Mouse (Mus musculus) kidney, embryonic 15.5 days (tissue): ENCODE measurements at regions not wholly inside any gene's neighbourhood (a gene's known extent, or its start where the extent isn't known, plus 50 kb on each side); places are given as distances from the start of the nearest gene placed in this dataset.

Source experiments
- ATAC-seq: fragments of 200-750 bp; cut with Nextera tagmentation; replicated peaks from 2 replicates; pipeline ENCODE4 v1.8.0; 2017; ENCODE audit warnings: moderate TSS enrichment; ENCODE audit not compliant: low FRiP score
- H3K27ac ChIP-seq: fragments of 300-500 bp; sonication (generic); 2 replicates; pipeline ENCODE4 v1.5.1; 2015; ENCODE audit warnings: mild to moderate bottlenecking, inconsistent platforms
- H3K27me3 ChIP-seq: fragments of 300-500 bp; sonication (generic); 2 replicates; pipeline ENCODE4 v1.6.1; 2015; ENCODE audit warnings: inconsistent platforms
- H3K36me3 ChIP-seq: fragments of 300-500 bp; sonication (generic); 2 replicates; pipeline ENCODE4 v1.6.1; 2015; ENCODE audit warnings: inconsistent platforms
- H3K4me1 ChIP-seq: fragments of 300-500 bp; sonication (generic); 2 replicates; pipeline ENCODE4 v1.6.1; 2015; ENCODE audit warnings: inconsistent platforms
- H3K4me2 ChIP-seq: fragments of 300-500 bp; sonication (generic); 2 replicates; pipeline ENCODE4 v1.6.1; 2015; ENCODE audit warnings: moderate library complexity, mild to moderate bottlenecking, inconsistent platforms
- H3K4me3 ChIP-seq: fragments of 300-500 bp; sonication (generic); replicated peaks from 2 replicates; pipeline ENCODE4 v1.5.1; 2015; ENCODE audit warnings: mild to moderate bottlenecking, inconsistent platforms
- H3K9ac ChIP-seq: fragments of 300-500 bp; sonication (generic); 2 replicates; pipeline ENCODE4 v1.6.1; 2015; ENCODE audit warnings: mild to moderate bottlenecking, inconsistent platforms
- H3K9me3 ChIP-seq: fragments of 300-500 bp; sonication (generic); replicated peaks from 2 replicates; pipeline ENCODE4 v1.6.1; 2016; ENCODE audit warnings: inconsistent platforms
- WGBS: fragments of 180-500 bp; shearing (Covaris S2); methylation state at CpG from one replicate; pipeline ENCODE4 v1.1.7; 2015; ENCODE audit warnings: mixed read lengths; 5-methylcytosine and 5-hydroxymethylcytosine counted together

DNA sequence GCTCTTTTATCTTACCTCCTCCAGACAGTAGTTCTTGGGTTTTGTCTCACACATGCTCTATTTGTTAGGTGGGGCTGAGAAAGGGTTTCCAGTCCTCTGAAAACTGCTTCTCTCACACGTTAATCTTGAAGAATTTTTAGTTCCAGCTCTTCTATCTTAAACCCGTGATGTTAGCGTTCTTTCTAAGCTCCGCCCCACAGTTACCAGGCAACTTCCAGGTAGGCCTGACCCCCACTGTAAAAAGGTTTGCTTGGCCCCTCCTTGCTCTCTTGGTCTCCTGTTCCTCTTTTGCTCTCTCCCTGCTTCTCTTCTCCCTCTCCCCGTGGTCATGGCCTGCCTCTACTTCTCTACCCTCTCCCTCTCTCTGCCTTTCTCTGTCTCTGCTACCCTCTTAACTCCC lies 1149.7 kb downstream of the Mrps31 start:
- Histone ChIP-seq H3K9ac (no peak overlapping the region), H3K4me3 (no peak overlapping the region), H3K4me2 (no peak overlapping the region), H3K36me3 (no peaks in the 10 kb centered on the region), H3K27me3 (peaks cover 22% of the 10 kb centered on the region), H3K9me3 (no peaks in the 10 kb centered on the region), H3K4me1 (peaks cover 8% of the 10 kb centered on the region), H3K27ac (no peak overlapping the region)
- no peak for ATAC-seq
- WGBS, result 86% methylated on average over 5 of the region's 5 CpGs

DNA sequence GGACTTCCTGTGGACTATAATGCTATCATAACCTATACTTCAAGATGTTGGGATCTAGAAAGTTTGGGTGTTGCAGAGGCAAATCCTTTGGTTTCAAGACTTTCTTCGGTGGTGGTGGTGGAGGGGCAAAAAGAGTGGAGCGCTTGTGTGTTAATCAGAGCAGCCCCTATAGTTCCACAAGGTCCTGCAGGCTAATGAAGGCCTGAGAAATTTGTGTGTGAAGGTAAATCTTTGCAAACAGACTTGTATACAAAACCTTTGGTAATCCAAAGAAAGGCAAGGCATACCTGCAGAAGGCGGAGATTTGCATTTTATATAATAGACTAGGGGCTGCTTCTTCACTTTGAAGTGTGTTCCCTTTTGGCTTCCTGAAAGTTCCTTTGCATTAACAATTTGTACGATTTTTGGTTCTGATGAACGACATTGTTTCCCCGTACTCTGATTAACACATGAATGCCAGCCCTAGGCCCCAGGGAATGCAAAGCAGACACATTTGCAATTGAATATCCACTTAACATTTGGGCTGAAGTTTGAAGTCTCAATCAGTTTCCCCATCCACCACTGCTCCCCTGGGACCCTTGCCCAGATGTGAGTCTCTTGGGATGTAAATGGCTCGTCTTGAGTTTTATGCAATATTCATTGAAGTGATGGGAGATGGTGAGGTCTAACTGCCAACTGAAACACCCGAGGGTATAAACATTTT lies 1150.7 kb downstream of the Mrps31 start:
- no peak overlapping the region for H3K4me3 ChIP-seq
- no peaks in the 10 kb centered on the region for H3K9me3 ChIP-seq
- H3K9ac ChIP-seq, result no peak overlapping the region
- H3K4me1 ChIP-seq, result peaks cover 8% of the 10 kb centered on the region
- H3K27ac ChIP-seq, result no peak overlapping the region
- 37% methylated on average over 8 of the region's 8 CpGs for WGBS
- H3K36me3 ChIP-seq, result no peaks in the 10 kb centered on the region
- no peak overlapping the region for H3K4me2 ChIP-seq
- H3K27me3 ChIP-seq, result peaks cover 22% of the 10 kb centered on the region
- ATAC-seq, result no peak

DNA sequence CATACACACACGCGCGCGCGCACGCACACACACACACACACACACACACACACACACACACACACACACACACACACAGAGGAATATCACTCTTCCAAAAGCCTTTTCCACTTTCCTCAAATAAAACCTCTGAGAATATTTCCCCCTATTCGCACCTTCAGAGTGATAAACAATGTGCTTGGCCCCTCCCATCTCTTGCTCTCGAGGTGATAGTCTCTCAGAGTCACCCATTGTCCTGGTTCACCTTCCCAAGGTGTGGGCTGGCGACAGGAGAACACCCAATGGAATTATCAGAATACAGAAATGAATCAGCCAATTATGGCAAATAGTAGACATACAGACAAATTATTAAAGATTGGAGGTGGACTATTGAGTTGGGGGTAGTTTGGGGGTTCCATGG lies 1151.3 kb downstream of the Mrps31 start:
- peaks cover 8% of the 10 kb centered on the region for H3K4me1 ChIP-seq
- no peak overlapping the region for H3K4me3 ChIP-seq
- H3K27me3 ChIP-seq, result peaks cover 22% of the 10 kb centered on the region
- no peaks in the 10 kb centered on the region for H3K9me3 ChIP-seq
- no peak overlapping the region for H3K9ac ChIP-seq
- no peak for ATAC-seq
- WGBS, result 26% methylated on average over 9 of the region's 9 CpGs
- no peak overlapping the region for H3K4me2 ChIP-seq
- H3K27ac ChIP-seq, result no peak overlapping the region
- no peaks in the 10 kb centered on the region for H3K36me3 ChIP-seq

DNA sequence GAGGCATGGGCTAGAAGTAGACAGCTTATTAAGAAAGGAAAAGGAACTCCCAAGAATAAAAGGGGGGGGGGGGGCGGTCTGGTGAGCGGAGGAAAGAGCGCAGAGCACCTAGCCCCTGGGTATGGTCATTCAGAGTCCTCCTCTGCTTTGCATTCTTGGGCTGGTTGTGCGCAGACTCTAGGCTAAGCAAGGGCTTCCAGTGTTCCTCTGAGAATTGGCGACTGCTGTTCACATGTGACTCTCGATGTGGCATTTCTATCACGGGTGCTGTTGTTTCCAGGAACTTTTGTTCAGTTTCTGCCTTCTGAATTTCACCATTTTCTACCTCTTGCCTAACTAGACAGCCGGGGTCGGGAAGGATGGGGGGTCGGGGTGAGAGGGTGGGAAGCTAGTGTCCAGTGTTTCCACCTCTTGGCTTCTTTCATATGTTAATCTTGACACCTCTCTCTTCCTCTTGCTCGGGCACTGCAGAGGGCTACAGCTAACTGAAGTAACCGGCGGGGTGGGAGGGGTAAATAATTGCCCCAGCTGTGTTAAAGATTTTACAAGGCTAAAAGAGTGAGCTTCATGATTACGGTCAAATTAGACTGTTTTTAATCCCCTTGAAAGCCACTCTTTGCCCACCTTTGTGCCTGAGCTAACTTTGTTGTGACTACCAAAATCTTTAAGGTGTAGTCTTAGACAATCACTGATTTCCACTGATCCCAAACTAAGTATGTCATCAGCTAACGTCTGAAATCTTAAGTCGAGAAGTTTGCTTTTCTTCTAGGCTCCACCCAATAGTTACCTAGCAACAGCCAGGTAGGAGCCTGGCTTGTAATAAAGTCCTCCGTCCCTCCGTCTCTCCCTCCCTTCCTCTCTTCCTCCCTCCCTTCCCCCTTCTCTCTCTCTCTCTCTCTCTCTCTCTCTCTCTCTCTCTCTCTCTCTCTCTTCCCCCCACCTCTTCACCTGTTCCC lies 1152.2 kb downstream of the Mrps31 start:
- no peaks in the 10 kb centered on the region for H3K36me3 ChIP-seq
- no peak overlapping the region for H3K27ac ChIP-seq
- no peaks in the 10 kb centered on the region for H3K9me3 ChIP-seq
- peak overlapping the region; percentile 54 for H3K4me2 ChIP-seq
- 0 out of 2 replicates have a peak, but pooled peaks have one; percentile 29 for ATAC-seq
- H3K27me3 ChIP-seq, result peaks cover 22% of the 10 kb centered on the region
- H3K9ac ChIP-seq, result no peak overlapping the region
- peaks cover 8% of the 10 kb centered on the region for H3K4me1 ChIP-seq
- WGBS, result 8% methylated on average over 18 of the region's 18 CpGs
- H3K4me3 ChIP-seq, result peak overlapping the region; percentile 16

DNA sequence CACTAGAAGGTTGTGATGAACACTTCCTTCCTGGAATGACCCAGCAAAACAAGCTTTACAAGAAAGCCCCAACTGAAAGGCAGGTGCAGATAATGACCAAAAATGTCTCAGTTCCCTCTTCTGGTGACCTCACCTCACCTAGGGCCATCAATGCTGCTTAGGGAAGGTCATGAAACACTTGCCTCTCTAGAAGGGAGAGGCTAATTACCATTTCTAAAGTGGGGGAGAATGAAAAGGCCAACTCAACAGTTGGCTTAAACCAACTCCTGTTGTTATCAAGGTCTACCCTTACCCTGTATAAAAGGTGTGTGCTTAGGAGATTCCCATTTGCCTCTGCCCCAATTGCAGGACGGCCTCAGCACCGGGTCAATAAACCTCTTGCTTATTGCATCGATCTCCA lies 1156.7 kb downstream of the Mrps31 start:
- no peak for ATAC-seq
- Histone ChIP-seq H3K9me3 (no peaks in the 10 kb centered on the region), H3K36me3 (no peaks in the 10 kb centered on the region), H3K27me3 (peaks cover 9% of the 10 kb centered on the region; the same call in 1 of the 2 replicates), H3K4me2 (no peak overlapping the region), H3K27ac (no peak overlapping the region), H3K9ac (no peak overlapping the region), H3K4me3 (no peak overlapping the region), H3K4me1 (peaks cover 8% of the 10 kb centered on the region)
- 93% methylated on average over 3 of the region's 3 CpGs for WGBS

DNA sequence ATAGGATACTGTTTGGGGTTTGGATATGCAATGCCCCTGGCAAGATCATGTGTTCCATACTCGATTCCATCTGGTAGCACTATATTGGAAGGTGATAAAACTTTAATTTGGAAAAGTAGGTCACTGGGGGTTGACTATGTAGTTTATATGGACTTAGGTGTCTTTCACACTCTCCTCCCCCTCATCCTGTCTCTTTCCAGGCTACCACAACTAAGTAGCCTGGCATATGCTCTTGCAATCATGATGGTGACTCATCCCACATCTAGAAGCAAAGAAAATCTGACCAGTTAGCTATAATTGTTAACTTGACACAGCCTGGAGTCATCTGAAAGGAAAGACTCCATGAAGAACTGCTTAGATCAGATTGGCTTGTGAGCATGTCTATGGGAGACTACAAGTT lies 1154.3 kb downstream of the Adam3 start:
- H3K9me3 ChIP-seq, result no peaks in the 10 kb centered on the region
- WGBS, result 88% methylated on average over 1 of the region's 1 CpGs
- no peaks in the 10 kb centered on the region for H3K4me1 ChIP-seq
- no peaks in the 10 kb centered on the region for H3K36me3 ChIP-seq
- no peak overlapping the region for H3K4me2 ChIP-seq
- H3K27me3 ChIP-seq, result no peaks in the 10 kb centered on the region
- H3K27ac ChIP-seq, result no peak overlapping the region
- H3K9ac ChIP-seq, result no peak overlapping the region
- H3K4me3 ChIP-seq, result no peak overlapping the region
- no peak for ATAC-seq

DNA sequence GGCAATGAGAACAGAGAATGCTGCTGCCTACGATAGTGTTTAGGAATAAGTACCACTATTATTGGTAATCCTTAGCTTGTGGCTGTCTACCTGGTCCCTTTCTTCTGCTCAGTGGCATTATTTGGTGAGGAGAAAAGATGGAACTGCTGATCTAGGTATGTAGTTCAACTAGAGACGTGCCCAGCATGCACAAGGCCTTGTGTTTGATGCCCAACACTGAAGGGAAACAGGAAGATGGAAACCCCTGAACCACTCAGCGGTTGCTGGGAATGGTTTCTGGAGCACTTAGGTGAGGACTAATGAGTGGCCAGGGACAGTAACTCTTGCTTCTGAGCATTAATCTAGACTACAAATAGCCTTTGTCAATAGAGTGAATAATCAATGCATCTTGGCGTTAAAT lies 1145.5 kb downstream of the Adam3 start:
- H3K4me1 ChIP-seq, result no peaks in the 10 kb centered on the region
- H3K27ac ChIP-seq, result no peak overlapping the region
- no peak for ATAC-seq
- no peak overlapping the region for H3K4me3 ChIP-seq
- H3K4me2 ChIP-seq, result no peak overlapping the region
- H3K27me3 ChIP-seq, result no peaks in the 10 kb centered on the region
- 92% methylated on average over 4 of the region's 4 CpGs for WGBS
- no peaks in the 10 kb centered on the region for H3K36me3 ChIP-seq
- no peaks in the 10 kb centered on the region for H3K9me3 ChIP-seq
- no peak overlapping the region for H3K9ac ChIP-seq

DNA sequence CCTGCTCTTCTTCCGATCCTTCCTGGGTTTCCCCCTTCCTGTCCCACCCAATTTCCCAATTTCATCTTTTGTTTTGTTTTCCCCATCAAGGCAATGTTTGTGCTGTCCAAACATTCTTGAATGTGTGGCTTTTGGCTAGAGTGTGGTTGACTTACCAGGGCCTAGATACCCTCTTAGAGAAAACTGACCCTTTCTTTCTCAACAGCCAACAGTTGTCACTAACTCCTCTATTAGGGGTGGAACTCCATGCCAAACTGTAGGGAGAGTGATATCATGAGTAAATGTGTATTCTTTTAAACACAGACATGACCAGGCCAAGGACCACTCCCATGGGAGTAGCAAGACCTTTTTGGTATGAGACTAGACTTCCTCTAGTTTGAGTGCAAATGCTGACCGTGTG lies 1145.0 kb downstream of the Adam3 start:
- H3K9ac ChIP-seq, result no peak overlapping the region
- H3K4me3 ChIP-seq, result no peak overlapping the region
- no peaks in the 10 kb centered on the region for H3K27me3 ChIP-seq
- H3K4me1 ChIP-seq, result no peaks in the 10 kb centered on the region
- H3K4me2 ChIP-seq, result no peak overlapping the region
- H3K36me3 ChIP-seq, result no peaks in the 10 kb centered on the region
- no peak for ATAC-seq
- no peak overlapping the region for H3K27ac ChIP-seq
- H3K9me3 ChIP-seq, result no peaks in the 10 kb centered on the region
- 75% methylated on average over 2 of the region's 2 CpGs for WGBS
